19 mouse cellular contexts compared by ENCODE assay signal in the genomic region with DNA sequence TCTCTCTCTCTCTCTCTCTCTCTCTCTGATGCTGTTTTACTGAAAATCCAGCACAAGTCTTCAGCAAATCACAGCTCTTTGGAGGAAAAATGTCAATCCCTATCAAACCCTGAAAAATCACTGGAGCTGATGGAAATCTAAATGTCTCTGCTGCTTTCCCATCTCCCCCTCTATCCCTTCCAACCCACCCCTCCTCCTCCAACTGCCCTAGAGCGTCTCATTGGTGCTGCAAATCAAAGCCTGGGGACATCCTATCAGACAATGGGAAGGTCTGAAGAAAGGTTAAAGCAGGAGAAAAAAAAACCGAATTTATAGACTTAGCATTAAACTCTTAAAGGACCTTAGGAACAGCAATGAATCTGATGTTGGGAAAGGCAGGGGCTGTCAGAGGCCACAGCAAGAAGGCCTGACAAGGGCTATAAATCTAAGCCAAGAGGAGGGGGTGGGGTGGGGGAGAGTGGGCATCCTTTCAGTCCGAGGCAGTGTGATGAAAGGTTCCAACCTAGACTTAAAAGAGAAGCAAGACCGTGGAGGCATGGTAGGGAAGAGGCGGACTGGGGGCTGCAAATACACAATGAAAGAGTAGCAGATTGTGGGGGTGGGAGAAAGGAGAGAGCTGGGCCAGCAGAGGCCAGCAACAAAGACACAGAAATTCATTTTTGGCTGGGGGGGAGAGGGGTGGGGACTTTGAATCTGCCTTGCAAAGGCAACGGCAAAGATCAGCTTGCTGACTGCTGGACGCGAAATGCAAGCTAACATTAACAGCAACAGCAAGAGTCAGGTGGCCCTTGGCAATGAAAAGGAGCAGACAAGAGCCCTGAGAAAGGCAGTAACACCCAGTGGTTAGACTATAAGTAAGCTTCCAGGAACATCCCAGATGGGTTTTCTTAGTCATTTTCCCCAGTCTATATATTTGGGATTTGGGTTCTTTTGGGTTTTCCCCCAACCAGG.
DNase-seq lines count a peak whose midpoint lies in the region; ATAC-seq and TF ChIP-seq lines count a peak whose summit lies in the region.
"Had no signal": no experiment of that assay in that cellular context is flagged by ENCODE, and none has a peak within 500 bp of the region (broad histone marks: within the 10 kb centered on the region; RNA-seq: fewer than 3 reads in every experiment).

No protein-coding gene starts in this region.

- no peak for TF ChIP-seq CTCF in midbrain, postnatal 0 days (IDR thresholded peaks at IDR 0.05)

- peak; percentile 56 for DNase-seq in heart, adult 11 months
- DNase-seq in heart, postnatal 25 days (ENCODE audit: low spot score), result no peak
- DNase-seq in ZHBTc4 (ENCODE audit: low read depth, low spot score), result peak; percentile 5
- no peak for DNase-seq in midbrain, postnatal 0 days (ENCODE audit: low spot score)
- DNase-seq in lung, adult 18-20 months, result no peak
- no peak for DNase-seq in frontal cortex, postnatal 14 days (ENCODE audit: low spot score in 2 of 2)
- no peak for DNase-seq in lung, postnatal 36 days
- DNase-seq: adrenal gland, postnatal 25 days; gastrocnemius, adult 2 months; heart, postnatal 4 days; kidney, adult 9 months; lung, postnatal 10 days; right cerebral cortex, postnatal 14 days; thymus, postnatal 14 days had no signal

- no peak overlapping the region for H3K4me3 ChIP-seq in hindbrain, embryonic 16.5 days (ENCODE audit: low read length)
- no peak overlapping the region for H3K4me3 ChIP-seq in midbrain, postnatal 0 days (ENCODE audit: low read depth, low read length)
- H3K4me3 ChIP-seq: gastrocnemius, adult 2 months; heart, embryonic 10.5 days; left cerebral cortex, adult 2 months; myocyte had no signal

- no peaks in the 10 kb centered on the region; the same call in 1 of the 2 replicates for H3K4me1 ChIP-seq in hindbrain, embryonic 16.5 days (ENCODE audit: control insufficient read depth, insufficient read depth, low read depth, low read length)
- H3K4me1 ChIP-seq in midbrain, postnatal 0 days (ENCODE audit: insufficient read depth, low read length), result no peaks in the 10 kb centered on the region

- H3K9ac ChIP-seq in hindbrain, embryonic 16.5 days (ENCODE audit: low read depth, low read length), result no peak overlapping the region
- H3K9ac ChIP-seq in midbrain, postnatal 0 days (replicated peaks; ENCODE audit: low read length, poor library complexity, severe bottlenecking), result no peak overlapping the region

- H3K27ac ChIP-seq in hindbrain, embryonic 16.5 days (ENCODE audit: low read depth, low read length), result no peak overlapping the region
- no peak overlapping the region for H3K27ac ChIP-seq in midbrain, postnatal 0 days (ENCODE audit: low read depth, low read length)
- H3K27ac ChIP-seq: gastrocnemius, adult 2 months; heart, embryonic 10.5 days; left cerebral cortex, adult 2 months had no signal

- H3K27me3 ChIP-seq in hindbrain, embryonic 16.5 days (replicated peaks; ENCODE audit: control insufficient read depth, insufficient read depth, low read length), result no peaks in the 10 kb centered on the region
- no peaks in the 10 kb centered on the region for H3K27me3 ChIP-seq in midbrain, postnatal 0 days (ENCODE audit: insufficient read depth, low read length)

- no peak overlapping the region for H3K4me2 ChIP-seq in hindbrain, embryonic 16.5 days (ENCODE audit: low read length)
- H3K4me2 ChIP-seq in midbrain, postnatal 0 days (ENCODE audit: low read depth, low read length, poor library complexity, severe bottlenecking), result no peak overlapping the region
- H3K4me2 ChIP-seq: liver, embryonic 11.5 days had no signal

- WGBS in hindbrain, embryonic 16.5 days, result 18% methylated on average over 8 of the region's 8 CpGs
- WGBS in midbrain, postnatal 0 days, result 26% methylated on average over 8 of the region's 8 CpGs

- intact Hi-C loops in heart, postnatal 25 days (cut with DNase I), result no loop called here

- no peaks in the 10 kb centered on the region for H3K36me3 ChIP-seq in hindbrain, embryonic 16.5 days (ENCODE audit: control insufficient read depth, insufficient read depth, low read length)
- no peaks in the 10 kb centered on the region for H3K36me3 ChIP-seq in midbrain, postnatal 0 days (ENCODE audit: insufficient read depth, low read length)
- H3K36me3 ChIP-seq: heart, embryonic 10.5 days had no signal

- peak; percentile 30; the same call in 1 of the 2 replicates for ATAC-seq in hindbrain, embryonic 16.5 days
- 0 out of 2 replicates have a peak, but pooled peaks have one; percentile 13 for ATAC-seq in midbrain, postnatal 0 days (ENCODE audit: low FRiP score)

- H3K9me3 ChIP-seq in hindbrain, embryonic 16.5 days (ENCODE audit: control insufficient read depth, low read length), result no peaks in the 10 kb centered on the region
- H3K9me3 ChIP-seq in midbrain, postnatal 0 days (ENCODE audit: low read length), result no peaks in the 10 kb centered on the region
- H3K9me3 ChIP-seq: heart, embryonic 10.5 days had no signal

Comparison
In these comparisons a context has a peak if more than half of its experiments do, and no peak if none do; other contexts are left out.
1. DNase-seq: peak in heart, adult 11 months (single experiment) and ZHBTc4 (single experiment); none in heart, postnatal 25 days (single experiment), midbrain, postnatal 0 days (single experiment), lung, adult 18-20 months (0 of 2), frontal cortex, postnatal 14 days (0 of 2) and lung, postnatal 36 days (single experiment).